Mouse (Mus musculus) Patski (cell line): ENCODE data around the gene Ror1. TPM values are rescaled to one million over a fixed set of nuclear protein-coding genes. Genes with fewer than 3 reads are reported as not detected.

Experiments
- ATAC-seq: fragments of 100-300 bp; one replicate; pipeline ENCODE4 v1.8.0; 2021
- CTCF ChIA-PET: fragments of 350-600 bp; sonication (Branson Sonifier 250); formaldehyde crosslinking; loops from one replicate; lab custom pipeline; 2022; ENCODE audit warnings: inconsistent platforms; lab: Charles Lee
- POLR2A ChIA-PET: fragments of 350-600 bp; sonication (Branson Sonifier 250); formaldehyde crosslinking; loops from one replicate; lab custom pipeline; 2022; ENCODE audit warnings: antibody characterized with exemption, inconsistent platforms; lab: Charles Lee
- DNase-seq: peaks from one replicate; pipeline ENCODE4 v3.0.0-alpha.2; 2011; ENCODE audit warnings: low read depth, low spot score
- H3K27me3 ChIP-seq: fragments of 371-371 bp; one replicate; pipeline ENCODE4 v1.5.1; 2021
- CTCF ChIP-seq: fragments of 100-300 bp; IDR thresholded peaks from one replicate; pipeline ENCODE4 v1.5.1; 2021
- in situ Hi-C: fragments of 300-500 bp; cut with MboI; formaldehyde crosslinking; loops from 3 replicates; pipeline ENCODE4 v1.11.1; 2018; ENCODE audit warnings: low pct_unique_long_range_greater_than_20kb, mixed read lengths
- polyA plus RNA-seq: library from polyadenylated mRNA; unstranded; gene quantifications from one replicate; pipeline ENCODE4 v1.2.3, GENCODE M21; 2021

Gene Ror1
- polyA plus RNA-seq, 1 experiment from 2014 or later, result 2.8 TPM

- no peak for ATAC-seq
- DNase-seq, result no peak
- ChIA-PET CTCF (interaction anchor here (0.7 kb wide), 1 partner anchor 13 kb away, joined by 4 read pairs; no protein-coding TSS in a partner anchor), POLR2A (no interaction called here)
- in situ Hi-C loops, result no loop called here
- no peak for TF ChIP-seq CTCF
- no peaks in the 10 kb centered on the region for H3K27me3 ChIP-seq
Observed at GRCm38 (mm10) chr4:100129201-100129600, 33.6 kb downstream of the Ror1 start.

- DNase-seq, result no peak
- H3K27me3 ChIP-seq, result no peaks in the 10 kb centered on the region
- POLR2A ChIA-PET, result interaction anchor here (0.6 kb wide), 1 partner anchor 37 kb away, joined by 10 read pairs; no protein-coding TSS in a partner anchor
- no peak for ATAC-seq
- TF ChIP-seq CTCF, result no peak
- CTCF ChIA-PET, result no interaction called here
- in situ Hi-C loops, result no loop called here
Observed at GRCm38 (mm10) chr4:100130771-100131475, 35.3 kb downstream of the Ror1 start.

GRCm38 (mm10) chr4:100131488-100131887 is 35.9 kb downstream of the Ror1 start:
- no peaks in the 10 kb centered on the region for H3K27me3 ChIP-seq
- ChIA-PET CTCF (no interaction called here), POLR2A (no interaction called here)
- ATAC-seq (no peak), DNase-seq (no peak)
- no peak for TF ChIP-seq CTCF
- in situ Hi-C loops, result no loop called here

- in situ Hi-C loops, result no loop called here
- ChIA-PET POLR2A (no interaction called here), CTCF (no interaction called here)
- ATAC-seq, result no peak
- H3K27me3 ChIP-seq, result no peaks in the 10 kb centered on the region
- no peak for DNase-seq
- TF ChIP-seq CTCF, result no peak
Observed at GRCm38 (mm10) chr4:100132261-100132660, 36.7 kb downstream of the Ror1 start.

- CTCF ChIA-PET, result no interaction called here
- no peak for DNase-seq
- H3K27me3 ChIP-seq, result no peaks in the 10 kb centered on the region
- POLR2A ChIA-PET, result no interaction called here
- no peak for ATAC-seq
- TF ChIP-seq CTCF, result no peak
- in situ Hi-C loops, result no loop called here
Observed at GRCm38 (mm10) chr4:100136046-100136445, 40.5 kb downstream of the Ror1 start.

GRCm38 (mm10) chr4:100137102-100137835 is 41.7 kb downstream of the Ror1 start:
- no peak for ATAC-seq
- TF ChIP-seq CTCF, result no peak
- no peaks in the 10 kb centered on the region for H3K27me3 ChIP-seq
- DNase-seq, result no peak
- ChIA-PET POLR2A (no interaction called here), CTCF (no interaction called here)
- in situ Hi-C loops, result no loop called here

GRCm38 (mm10) chr4:100141626-100142025 is 46.0 kb downstream of the Ror1 start:
- in situ Hi-C loops, result no loop called here
- ATAC-seq (no peak), DNase-seq (no peak)
- no peak for TF ChIP-seq CTCF
- CTCF ChIA-PET, result interaction anchor here (1.7 kb wide), 1 partner anchor 13 kb away, joined by 4 read pairs; no protein-coding TSS in a partner anchor
- POLR2A ChIA-PET, result no interaction called here
- no peaks in the 10 kb centered on the region for H3K27me3 ChIP-seq

GRCm38 (mm10) chr4:100144744-100145143 is 49.2 kb downstream of the Ror1 start:
- CTCF ChIA-PET, result no interaction called here
- no peak for TF ChIP-seq CTCF
- in situ Hi-C loops, result no loop called here
- H3K27me3 ChIP-seq, result no peaks in the 10 kb centered on the region
- POLR2A ChIA-PET, result interaction anchor here (0.6 kb wide), 1 partner anchor 48 kb away, joined by 3 read pairs; no protein-coding TSS in a partner anchor
- DNase-seq, result no peak
- no peak for ATAC-seq

- DNase-seq (no peak), ATAC-seq (no peak)
- TF ChIP-seq CTCF, result no peak
- no peaks in the 10 kb centered on the region for H3K27me3 ChIP-seq
- ChIA-PET CTCF (interaction anchor here (0.8 kb wide), 1 partner anchor 35 kb away, joined by 3 read pairs; no protein-coding TSS in a partner anchor), POLR2A (interaction anchor here (0.9 kb wide), 1 partner anchor 10 kb away, joined by 3 read pairs; no protein-coding TSS in a partner anchor)
- in situ Hi-C loops, result no loop called here
Observed at GRCm38 (mm10) chr4:100150797-100151196, 55.2 kb downstream of the Ror1 start.

- DNase-seq (peak; percentile 51), ATAC-seq (peak; percentile 57)
- ChIA-PET CTCF (interaction anchor here (1.2 kb wide), 1 partner anchor 60 kb away, joined by 3 read pairs; the partner anchor contains the start of gene Ror1), POLR2A (interaction anchor here (0.6 kb wide), 1 partner anchor 62 kb away, joined by 3 read pairs; no protein-coding TSS in a partner anchor)
- TF ChIP-seq CTCF, result no peak
- no peaks in the 10 kb centered on the region for H3K27me3 ChIP-seq
- in situ Hi-C loops, result no loop called here
Observed at GRCm38 (mm10) chr4:100154560-100155130, 59.1 kb downstream of the Ror1 start.
